Mouse (Mus musculus): ENCODE measurements around the gene Mtm1. TPM values are rescaled to one million over a fixed set of nuclear protein-coding genes. Genes with fewer than 3 reads are reported as not detected.
"Not testable (repeated sequence)": the region's sequence is repeated elsewhere in the genome, so short reads cannot be mapped to it uniquely, and the experiment has no call there.

Gene Mtm1
- polyA plus RNA-seq, 1 experiment from 2014 or later = 2.3 TPM

- Histone ChIP-seq H3K36me3 (no peaks in the 10 kb centered on the region), H3K4me3 (no peak overlapping the region), H3K9me3 (replicated peaks) (no peaks in the 10 kb centered on the region), H3K27ac (no peak overlapping the region), H3K4me1 (no peaks in the 10 kb centered on the region), H3K27me3 (ENCODE audit: low read depth, poor library complexity, severe bottlenecking) (peaks cover 12% of the 10 kb centered on the region; the same call in 1 of the 2 replicates)
- 88% methylated on average over 5 of the region's 5 CpGs for WGBS
- no peak for DNase-seq (ENCODE audit: low spot score)
These were observed 91.6 kb downstream of the Mtm1 start for GRCm38 (mm10) chrX:71302148-71302547.

GRCm38 (mm10) chrX:71311229-71311628 is 100.7 kb downstream of the Mtm1 start:
- 29% methylated on average over 8 of the region's 8 CpGs for WGBS
- Histone ChIP-seq H3K9me3 (replicated peaks) (no peaks in the 10 kb centered on the region), H3K27me3 (ENCODE audit: low read depth, poor library complexity, severe bottlenecking) (peaks cover 22% of the 10 kb centered on the region; the same call in 1 of the 2 replicates), H3K27ac (no peak overlapping the region), H3K36me3 (no peaks in the 10 kb centered on the region), H3K4me1 (no peaks in the 10 kb centered on the region), H3K4me3 (no peak overlapping the region)
- DNase-seq (ENCODE audit: low spot score) = peak; percentile 36

DNA sequence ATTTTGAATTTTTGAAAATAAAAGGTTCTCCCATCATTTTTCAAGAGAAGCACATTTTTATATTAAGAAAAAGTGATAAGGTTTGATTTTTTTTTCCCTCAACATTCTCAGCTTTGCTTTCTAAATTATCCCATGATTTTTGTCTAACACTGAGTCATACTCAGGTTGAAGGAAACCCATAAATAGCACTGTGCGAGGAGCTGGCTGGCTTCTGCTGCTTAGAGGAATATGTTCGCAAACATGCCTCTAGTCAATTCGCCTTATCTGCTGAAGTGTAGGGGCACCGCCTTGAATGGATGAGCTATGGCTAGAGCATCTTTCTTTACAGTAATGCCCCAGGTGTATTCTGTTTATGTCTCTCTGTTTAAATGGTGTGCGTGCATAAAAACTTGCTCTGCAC is 103.8 kb downstream of the Mtm1 start:
- Histone ChIP-seq H3K27me3 (ENCODE audit: low read depth, poor library complexity, severe bottlenecking) (peaks cover 18% of the 10 kb centered on the region; the same call in 1 of the 2 replicates), H3K9me3 (replicated peaks) (no peaks in the 10 kb centered on the region), H3K36me3 (no peaks in the 10 kb centered on the region), H3K4me1 (no peaks in the 10 kb centered on the region), H3K4me3 (no peak overlapping the region), H3K27ac (no peak overlapping the region)
- 91% methylated on average over 5 of the region's 5 CpGs for WGBS
- DNase-seq (ENCODE audit: low spot score) = no peak

GRCm38 (mm10) chrX:71352033-71352432 is 141.5 kb downstream of the Mtm1 start:
- Histone ChIP-seq H3K27me3 (ENCODE audit: low read depth, poor library complexity, severe bottlenecking) (0 out of 2 replicates have a peak, but pooled peaks cover 4% of the 10 kb centered on the region), H3K9me3 (replicated peaks) (no peaks in the 10 kb centered on the region), H3K4me1 (no peaks in the 10 kb centered on the region), H3K36me3 (no peaks in the 10 kb centered on the region), H3K4me3 (no peak overlapping the region), H3K27ac (no peak overlapping the region)
- WGBS = 78% methylated on average over 1 of the region's 1 CpGs
- no peak for DNase-seq (ENCODE audit: low spot score)

GRCm38 (mm10) chrX:71355331-71355730 is 144.8 kb downstream of the Mtm1 start:
- H3K4me3 ChIP-seq = no peak overlapping the region
- no peak overlapping the region for H3K27ac ChIP-seq
- DNase-seq (ENCODE audit: low spot score) = no peak
- no peaks in the 10 kb centered on the region for H3K4me1 ChIP-seq
- H3K36me3 ChIP-seq = no peaks in the 10 kb centered on the region
- H3K27me3 ChIP-seq (ENCODE audit: low read depth, poor library complexity, severe bottlenecking) = 0 out of 2 replicates have a peak, but pooled peaks cover 4% of the 10 kb centered on the region
- H3K9me3 ChIP-seq (replicated peaks) = no peaks in the 10 kb centered on the region
- WGBS = 60% methylated on average over 1 of the region's 1 CpGs

DNA sequence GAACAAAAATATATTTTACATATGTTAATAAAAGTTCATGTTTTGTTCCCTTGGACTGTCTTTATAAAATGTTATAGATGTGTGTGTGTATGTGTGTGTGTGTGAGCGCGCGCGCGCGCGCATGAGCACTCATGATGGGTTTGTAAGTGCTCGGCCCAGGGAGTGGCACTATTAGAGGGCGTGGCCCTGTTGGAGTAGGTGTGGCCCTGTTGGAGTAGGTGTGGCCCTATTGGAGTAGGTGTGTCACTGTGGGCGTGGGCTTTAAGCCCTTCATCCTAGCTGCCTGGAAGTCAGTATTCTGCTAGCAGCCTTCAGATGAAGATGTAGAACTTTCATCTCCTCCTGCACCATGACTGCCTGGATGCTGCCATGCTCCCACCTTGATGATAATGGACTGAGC is 151.2 kb downstream of the Mtm1 start:
- H3K4me3 ChIP-seq; H3K36me3 ChIP-seq; DNase-seq (ENCODE audit: low spot score); H3K9me3 ChIP-seq (replicated peaks); H3K27me3 ChIP-seq (ENCODE audit: low read depth, poor library complexity, severe bottlenecking); H3K4me1 ChIP-seq; H3K27ac ChIP-seq: not testable (repeated sequence)
- 89% methylated on average over 10 of the region's 10 CpGs for WGBS

DNA sequence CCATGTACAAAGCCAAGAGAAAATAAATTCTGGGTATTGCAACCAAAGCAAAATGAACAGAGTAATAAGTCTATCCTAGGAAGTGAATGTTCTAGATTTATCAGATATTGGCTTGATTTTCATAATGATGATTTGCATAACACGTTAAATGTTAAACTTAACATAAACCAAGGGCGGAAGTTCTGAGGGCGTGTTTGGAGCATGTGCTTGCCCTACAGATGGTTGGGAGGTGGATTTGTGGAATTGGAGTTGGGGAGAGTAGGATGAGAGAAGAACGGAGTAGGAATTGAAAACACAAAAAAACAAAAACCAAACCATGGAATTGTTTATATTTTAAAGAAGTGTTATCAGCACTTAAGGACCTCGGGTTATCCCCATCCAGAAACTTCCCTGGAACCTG is 153.5 kb downstream of the Mtm1 start:
- Histone ChIP-seq H3K27ac (no peak overlapping the region), H3K4me3 (peak overlapping the region; percentile 64), H3K36me3 (no peaks in the 10 kb centered on the region), H3K9me3 (replicated peaks) (no peaks in the 10 kb centered on the region), H3K27me3 (ENCODE audit: low read depth, poor library complexity, severe bottlenecking) (peaks cover 5% of the 10 kb centered on the region; the same call in 1 of the 2 replicates), H3K4me1 (no peaks in the 10 kb centered on the region)
- no peak for DNase-seq (ENCODE audit: low spot score)
- WGBS = 74% methylated on average over 5 of the region's 5 CpGs

DNA sequence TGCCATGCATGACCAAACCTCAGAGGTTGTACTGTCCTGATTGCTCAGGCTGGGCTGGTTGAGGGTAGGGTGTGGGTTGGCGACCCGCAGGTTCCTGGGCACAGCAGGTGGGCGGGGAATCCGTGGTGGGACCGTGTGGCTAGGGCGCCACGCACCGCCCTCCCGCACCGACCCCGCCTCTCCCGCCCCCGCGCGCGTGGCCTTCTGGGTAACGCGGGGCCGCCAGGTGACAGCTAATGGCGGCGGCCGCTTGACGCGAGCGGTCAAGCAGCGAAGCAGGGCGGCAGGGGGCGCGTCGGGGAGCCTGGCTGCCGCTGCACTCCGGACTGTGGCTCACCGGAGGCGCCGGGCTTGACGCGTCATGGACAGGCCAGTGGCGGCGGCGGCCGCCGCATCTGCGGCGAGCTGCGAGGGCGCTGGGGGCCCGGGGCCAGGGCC is 154.0 kb downstream of the Mtm1 start, which contains the start of gene Mtmr1:
TSS of gene Mtmr1 (plus strand) at position 207 of the 438 bp plus-strand sequence.
- H3K27ac ChIP-seq = peak within 1 kb of the TSS; percentile 76
- 7% methylated on average over 25 of the region's 47 CpGs for WGBS

GRCm38 (mm10) chrX:71365011-71365410 is 154.4 kb downstream of the Mtm1 start:
- peak overlapping the region; percentile 64 for H3K4me3 ChIP-seq
- no peaks in the 10 kb centered on the region for H3K4me1 ChIP-seq
- peak overlapping the region; percentile 76 for H3K27ac ChIP-seq
- H3K27me3 ChIP-seq (ENCODE audit: low read depth, poor library complexity, severe bottlenecking) = peaks cover 5% of the 10 kb centered on the region; the same call in 1 of the 2 replicates
- 16% methylated on average over 15 of the region's 20 CpGs for WGBS
- H3K36me3 ChIP-seq = no peaks in the 10 kb centered on the region
- DNase-seq (ENCODE audit: low spot score) = no peak
- no peaks in the 10 kb centered on the region for H3K9me3 ChIP-seq (replicated peaks)

More for the DNA sequence above, 154.0 kb downstream of the Mtm1 start, which contains the start of gene Mtmr1:
- Histone ChIP-seq H3K9me3 (replicated peaks) (no peaks in the 10 kb centered on the region), H3K27me3 (ENCODE audit: low read depth, poor library complexity, severe bottlenecking) (peaks cover 5% of the 10 kb centered on the region; the same call in 1 of the 2 replicates), H3K4me1 (no peaks in the 10 kb centered on the region), H3K36me3 (no peaks in the 10 kb centered on the region), H3K4me3 (peak within 1 kb of the TSS; percentile 64)
- DNase-seq (ENCODE audit: low spot score) = peak; percentile 75

Other genes starting within 250 kb of the Mtm1 start
- gene Mamld1, start 160.5 kb upstream of the Mtm1 start, polyA plus RNA-seq (2016; fragmentation: Nextera tagmentation; extraction: Ambion mirVana) = 0.29 and 0.54 TPM in 2 replicates
- 4.5 and 6.0 TPM in 2 replicates for gene Mtmr1, start 154.0 kb downstream of the Mtm1 start, polyA plus RNA-seq (2016; fragmentation: Nextera tagmentation; extraction: Ambion mirVana)